Mouse (Mus musculus) left cerebral cortex, postnatal 25 days (tissue): Measurements from ENCODE around the gene Itgav. TPM values are rescaled to one million over a fixed set of nuclear protein-coding genes. Genes with fewer than 3 reads are reported as not detected.

Experiments used
- DNase-seq, 2 experiments: peaks; one replicate each; pipeline ENCODE4 v3.0.0; 2022; ENCODE audit warnings: low spot score in 2 of 2, mixed read lengths in 1 of 2
- intact Hi-C: fragments of 180-260 bp; cut with DNase I; formaldehyde crosslinking; loops from one replicate; pipeline ENCODE4 v1.15.1; 2025
- total RNA-seq, 2 experiments: library from RNA; stranded (reverse); gene quantifications; 2 replicates each; pipeline ENCODE4 v1.2.3; 2021

Gene Itgav
- total RNA-seq, 2 experiments from 2014 or later: 116 to 131 TPM

DNA sequence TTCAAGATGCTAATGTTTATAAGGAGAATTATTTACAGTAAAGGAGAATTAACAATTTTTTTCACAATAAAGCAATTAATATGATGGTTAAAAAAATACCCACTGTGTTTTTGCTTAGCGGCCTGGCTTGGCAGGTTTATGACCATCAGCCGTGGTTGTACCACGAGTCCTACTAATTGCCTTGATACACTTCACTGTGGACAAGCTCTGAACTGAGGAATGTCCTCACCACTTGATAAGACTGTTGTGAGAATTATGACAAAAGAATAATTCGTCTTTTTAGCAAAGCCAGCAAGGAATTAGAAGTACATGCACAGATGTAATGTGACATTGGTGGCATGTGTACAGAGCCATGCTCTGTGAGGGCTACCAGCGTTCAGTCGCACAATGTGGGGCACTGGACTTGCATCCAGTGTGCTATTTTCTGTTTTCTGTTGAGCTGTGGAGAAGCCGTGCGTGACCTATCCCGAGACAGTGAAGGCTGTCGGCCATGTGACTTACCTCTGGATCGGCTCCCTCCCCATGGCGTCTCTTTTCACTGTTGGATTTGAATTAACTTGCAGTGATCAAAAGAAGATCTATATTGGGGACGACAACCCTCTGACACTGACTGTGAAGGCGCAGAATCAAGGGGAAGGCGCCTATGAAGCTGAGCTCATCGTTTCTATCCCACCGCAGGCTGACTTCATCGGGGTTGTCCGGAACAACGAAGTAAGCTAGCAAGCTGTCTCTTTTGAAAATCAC, 67.3 kb downstream of the Itgav start:
- DNase-seq: no peak

DNA sequence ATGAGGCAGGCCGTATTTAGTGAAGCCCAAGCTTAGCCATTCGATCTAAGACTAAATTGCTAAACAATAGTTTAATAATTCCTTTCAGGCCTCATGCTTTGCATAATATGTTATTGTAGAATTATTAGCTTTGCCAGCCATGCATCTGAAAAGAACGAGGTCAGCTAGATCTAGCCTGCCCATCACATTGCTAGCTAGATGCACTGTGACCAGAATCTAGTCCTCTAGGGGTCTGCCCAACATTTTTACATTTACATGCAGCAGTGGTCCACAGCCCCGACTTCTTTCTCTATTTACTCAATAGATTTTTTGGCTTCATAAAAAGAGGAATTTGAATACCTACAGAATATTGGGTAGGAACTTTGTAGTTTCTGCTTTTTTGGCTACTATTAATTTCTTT, 67.9 kb downstream of the Itgav start:
- intact Hi-C loops: no loop called here
- DNase-seq: no peak

More for the DNA sequence above, 67.3 kb downstream of the Itgav start:
- intact Hi-C loops: no loop called here

DNA sequence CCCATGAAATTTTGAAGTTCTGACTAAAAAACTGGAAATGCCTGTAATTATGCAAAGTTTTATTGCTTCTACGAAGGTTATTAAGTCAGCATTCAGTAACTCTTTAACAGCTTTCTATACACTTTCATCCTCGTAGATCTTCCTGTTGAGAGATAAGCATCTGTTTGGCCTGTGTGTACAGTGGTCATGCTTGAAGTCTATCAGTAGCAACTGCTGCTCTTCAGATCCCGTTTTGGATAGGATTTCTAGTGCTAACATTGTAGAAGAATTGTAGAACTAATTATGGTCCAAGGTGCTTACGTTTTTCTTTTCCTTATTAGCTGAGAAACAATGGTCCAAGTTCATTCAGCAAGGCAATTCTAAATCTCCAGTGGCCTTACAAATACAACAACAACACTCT, 71.6 kb downstream of the Itgav start:
- DNase-seq: no peak
- intact Hi-C loops: no loop called here

DNA sequence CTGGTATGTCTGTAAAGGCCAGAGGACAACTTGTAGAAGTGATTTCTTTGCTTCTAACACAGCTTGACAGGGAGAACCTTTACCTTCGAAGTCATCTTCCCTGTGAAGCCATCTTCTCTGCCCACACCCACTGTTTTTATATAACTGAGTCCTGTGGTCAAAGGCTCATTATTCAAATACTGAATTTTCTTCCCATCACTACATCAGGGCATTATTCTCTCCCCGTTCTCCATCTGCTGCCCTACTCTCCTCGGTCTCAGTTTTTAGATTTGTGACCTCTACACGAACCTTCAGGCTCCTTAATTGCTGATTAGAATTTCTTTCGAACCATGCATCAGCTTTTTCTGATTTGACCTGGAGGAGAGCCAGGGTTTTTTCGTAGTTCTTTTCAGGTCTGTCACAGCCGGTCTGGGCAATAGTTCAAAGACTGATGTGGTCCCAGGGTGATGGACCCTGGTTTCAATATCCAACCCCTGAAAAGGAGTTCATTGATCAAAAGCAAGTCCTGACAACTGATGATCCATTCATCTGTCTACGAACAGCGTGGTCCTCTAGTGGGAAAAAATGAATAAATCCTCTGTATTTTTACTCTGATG, 73.8 kb downstream of the Itgav start:
- no peak for DNase-seq
- intact Hi-C loops: no loop called here

DNA sequence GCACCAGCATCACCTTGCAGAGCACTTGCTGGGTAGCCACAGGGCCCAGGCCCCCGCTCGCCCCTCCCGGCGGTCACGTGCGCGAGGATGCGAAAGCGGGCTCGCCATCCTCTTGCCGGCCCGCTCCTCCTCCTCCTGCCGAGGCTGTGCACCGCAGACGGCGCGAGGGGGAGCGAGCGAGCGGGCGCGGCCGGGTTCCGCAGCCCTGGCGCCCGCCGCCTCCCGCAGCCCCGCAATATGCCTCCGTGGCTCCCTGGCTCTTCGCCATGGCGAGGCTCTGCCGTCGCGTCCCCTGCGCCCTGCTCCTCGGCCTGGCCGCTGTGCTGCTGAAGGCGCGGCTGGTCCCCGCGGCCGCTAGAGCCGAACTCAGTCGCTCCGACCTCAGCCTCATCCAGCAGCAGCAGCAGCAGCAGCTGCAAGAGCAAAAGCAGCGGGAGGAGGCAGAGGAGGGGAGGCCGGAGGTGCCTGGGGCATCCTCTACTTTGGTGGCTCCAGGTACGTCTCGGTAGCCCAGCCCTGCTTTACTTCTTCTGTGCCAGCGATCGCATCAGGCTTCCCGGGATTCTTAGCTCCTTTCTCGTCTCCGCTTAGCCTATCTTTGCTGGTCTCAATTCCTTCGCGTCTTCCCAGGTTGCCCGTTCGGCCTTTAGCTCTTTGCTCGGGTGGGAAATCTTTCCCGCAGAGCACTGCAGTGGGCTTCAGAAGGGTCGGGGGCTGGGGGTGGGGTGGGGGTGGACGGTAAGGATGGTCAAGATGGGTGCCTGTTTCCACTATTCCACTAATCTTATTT, 88.5 kb downstream of the Itgav start, which contains the start of gene Fam171b:
Gene Fam171b, plus strand, starts transcription at position 154 of the 790 bp plus-strand sequence.
- intact Hi-C loops: loop anchor here (2.0 to 10.0 kb wide), 3 partner anchors 70 to 622 kb away; no protein-coding TSS in a partner anchor
- DNase-seq: peak; percentile 89 to 92

DNA sequence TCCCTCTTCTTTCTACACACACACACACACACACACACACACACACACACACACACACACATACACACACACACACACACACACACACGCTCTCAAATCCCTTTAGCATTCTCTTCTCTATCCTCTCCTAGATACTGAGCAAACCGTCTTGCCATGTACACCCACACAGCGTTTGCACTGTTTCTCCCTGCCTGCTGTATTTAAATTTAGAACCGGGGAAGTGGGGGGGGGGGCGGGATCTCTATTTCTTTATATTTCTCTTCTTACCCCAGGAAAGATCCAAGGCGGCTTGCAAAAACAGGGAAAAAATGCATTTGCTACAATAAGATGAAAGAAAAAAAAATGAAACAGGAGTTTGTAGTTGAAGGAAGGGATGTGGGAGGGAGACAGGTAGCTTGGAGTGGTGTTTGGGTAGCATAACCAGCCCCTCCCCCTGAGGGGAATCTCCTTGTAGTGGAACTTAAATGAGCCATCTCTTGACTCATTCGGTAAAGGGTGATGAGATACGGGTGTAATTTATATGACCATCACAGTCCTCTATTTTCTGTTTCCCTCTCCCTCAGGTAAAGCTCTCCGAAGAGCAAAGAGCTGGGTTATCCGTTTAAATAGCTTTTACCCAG, 89.2 kb downstream of the Itgav start:
- DNase-seq: peak; percentile 50 to 80
- intact Hi-C loops: loop anchor here (2.0 to 10.0 kb wide), 3 partner anchors 69 to 621 kb away; no protein-coding TSS in a partner anchor

DNA sequence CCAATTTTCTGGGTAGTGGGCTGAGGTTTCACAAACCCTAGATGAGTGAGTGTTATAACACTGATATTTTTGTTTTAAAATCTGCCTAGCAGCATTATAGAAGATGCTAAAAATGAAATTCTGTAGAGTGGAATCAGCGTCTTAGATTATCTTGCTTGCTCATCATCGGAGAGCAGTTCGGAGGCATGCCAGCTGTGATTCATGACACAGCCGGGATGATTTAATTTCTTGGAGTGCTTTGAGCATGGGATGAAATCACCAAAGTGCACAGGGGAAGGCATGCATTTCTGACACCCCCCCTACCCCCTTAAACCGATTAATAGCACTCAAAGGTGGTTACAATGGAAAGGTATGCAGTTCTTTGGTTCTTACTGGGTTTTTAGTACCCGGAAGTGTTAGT, 89.8 kb downstream of the Itgav start:
- intact Hi-C loops: loop anchor here (5.0 to 10.0 kb wide), 2 partner anchors 68 to 621 kb away; no protein-coding TSS in a partner anchor
- peak; percentile 62 to 87 for DNase-seq

DNA sequence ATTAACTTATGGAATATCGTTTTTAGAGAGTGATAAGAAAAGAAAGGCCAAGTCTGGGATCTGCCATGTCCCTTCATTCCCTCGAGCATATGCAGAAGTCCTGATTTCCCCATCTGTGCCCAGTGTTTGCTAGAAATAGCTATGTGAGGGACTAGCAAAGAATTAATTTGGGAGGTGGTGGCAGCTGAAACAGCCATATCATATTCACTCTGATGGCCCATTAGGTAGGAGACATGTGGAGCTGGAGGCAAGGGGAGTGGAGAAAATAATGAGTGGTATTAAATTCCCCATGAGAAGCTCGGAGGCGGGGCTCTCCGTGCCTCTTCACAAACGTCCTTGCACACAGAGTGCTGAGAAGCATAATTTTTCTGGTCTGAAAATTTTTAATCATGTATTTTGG, 92.0 kb downstream of the Itgav start:
- intact Hi-C loops: loop anchor here (10.0 kb wide), 1 partner anchor 619 kb away; no protein-coding TSS in a partner anchor
- no peak for DNase-seq

DNA sequence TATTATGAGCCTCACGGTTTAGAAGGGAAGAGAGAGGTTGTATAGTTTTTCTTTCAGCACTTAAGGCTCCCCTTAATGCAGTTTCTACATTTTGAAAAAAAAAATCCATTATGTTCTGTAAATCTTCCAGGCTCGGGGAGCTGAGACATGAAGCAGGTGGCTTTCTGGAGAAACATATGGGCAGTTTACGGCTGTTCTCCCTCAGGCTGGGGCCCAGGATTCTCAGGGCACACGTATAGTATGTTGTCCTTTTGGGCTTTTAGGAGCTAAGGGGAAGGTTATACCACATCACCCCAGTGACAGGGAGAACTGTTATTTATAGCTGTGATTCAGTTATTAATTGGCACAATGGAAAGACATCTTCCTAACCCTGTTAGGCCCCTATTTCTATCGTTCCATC, 101.0 kb downstream of the Itgav start:
- intact Hi-C loops: no loop called here
- peak in 1 of 2 experiments; percentile 44 for DNase-seq

DNA sequence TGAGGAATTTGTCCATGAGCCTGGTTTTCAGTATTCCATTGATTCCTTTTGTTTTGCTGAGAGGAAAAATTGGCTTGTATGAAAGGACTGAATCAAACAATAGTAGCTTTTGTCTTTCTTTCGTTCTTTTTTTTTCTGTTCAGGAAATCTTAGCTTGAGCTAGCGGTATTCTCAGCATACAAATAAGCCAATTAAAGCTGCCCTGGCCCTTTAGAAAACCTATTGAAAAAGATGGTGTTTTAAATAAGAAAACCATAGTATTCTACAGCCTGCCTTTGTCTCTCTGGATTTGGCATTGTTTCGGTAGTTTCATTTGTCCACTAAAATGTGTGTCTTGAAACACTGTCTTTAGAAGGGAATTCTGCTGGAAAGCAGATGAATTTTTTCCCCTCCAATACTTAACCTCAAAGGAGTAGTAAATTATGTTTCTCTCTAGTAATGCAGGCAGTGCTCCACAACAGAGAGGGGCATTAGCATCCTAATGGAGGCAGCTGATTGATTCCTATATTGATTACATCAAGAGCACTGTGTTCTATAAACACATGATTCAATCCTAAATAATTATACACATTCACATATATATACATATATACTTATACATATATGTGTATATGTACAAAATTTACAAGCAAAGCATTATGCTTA, 104.8 kb downstream of the Itgav start:
- DNase-seq: no peak
- intact Hi-C loops: loop anchor here (2.0 kb wide), 1 partner anchor 14 kb away; no protein-coding TSS in a partner anchor

DNA sequence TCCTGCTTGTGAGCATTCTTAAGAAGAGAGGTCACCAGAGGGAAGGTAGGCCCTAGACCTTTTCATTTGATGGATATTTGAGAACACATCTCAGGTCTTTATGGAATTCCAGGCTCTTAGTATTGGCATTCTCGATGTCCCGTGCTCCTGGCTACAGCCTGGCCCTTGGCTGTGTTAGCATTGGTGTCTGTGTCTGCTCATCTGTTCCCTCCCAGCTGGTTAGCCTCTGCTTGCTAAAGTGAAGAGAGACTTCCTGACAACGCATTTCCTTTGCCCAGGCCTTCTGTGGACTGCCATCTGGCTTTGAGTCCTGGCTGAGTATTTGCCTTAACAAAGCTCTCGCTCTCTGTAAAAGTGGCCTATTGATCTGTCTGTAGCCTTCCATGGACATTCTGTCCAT, 108.7 kb downstream of the Itgav start:
- intact Hi-C loops: no loop called here

DNA sequence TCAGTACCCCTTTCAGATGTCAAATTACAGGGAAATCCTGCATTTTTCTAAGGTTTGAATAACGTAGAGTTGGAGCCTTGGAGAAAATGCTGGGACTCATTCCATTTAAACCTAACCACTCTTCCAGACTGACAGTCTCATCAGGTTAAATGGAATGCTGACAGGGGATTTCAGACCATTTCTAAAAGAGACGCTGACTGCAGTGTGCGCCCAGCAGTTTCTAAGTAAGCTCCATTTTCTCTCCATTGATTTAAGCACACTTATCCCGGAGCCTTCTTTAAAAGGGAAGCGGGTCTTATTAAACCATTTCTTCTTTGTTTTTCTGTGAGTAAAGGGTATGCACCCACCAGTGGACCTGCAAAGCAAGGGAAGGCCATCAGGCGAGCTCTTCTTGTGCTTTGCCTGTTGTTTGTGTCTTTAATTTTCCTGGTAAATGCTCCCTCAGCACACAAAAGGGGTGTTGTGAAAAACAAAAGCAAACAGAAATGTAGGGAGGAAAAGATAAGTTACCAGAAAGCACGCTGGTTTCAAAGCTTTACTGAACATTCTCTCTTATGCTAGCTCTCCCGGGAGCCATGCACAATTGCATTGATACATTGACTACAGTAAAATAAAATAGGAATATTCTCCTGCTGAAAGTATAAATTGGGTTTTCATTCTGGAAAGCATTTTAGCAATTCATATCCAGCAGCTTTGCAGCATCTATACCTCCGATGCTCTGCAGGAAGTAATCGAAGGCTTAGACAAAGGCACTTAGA, 111.3 kb downstream of the Itgav start:
- no peak for DNase-seq
- intact Hi-C loops: no loop called here

More for the DNA sequence above, 108.7 kb downstream of the Itgav start:
- no peak for DNase-seq

DNA sequence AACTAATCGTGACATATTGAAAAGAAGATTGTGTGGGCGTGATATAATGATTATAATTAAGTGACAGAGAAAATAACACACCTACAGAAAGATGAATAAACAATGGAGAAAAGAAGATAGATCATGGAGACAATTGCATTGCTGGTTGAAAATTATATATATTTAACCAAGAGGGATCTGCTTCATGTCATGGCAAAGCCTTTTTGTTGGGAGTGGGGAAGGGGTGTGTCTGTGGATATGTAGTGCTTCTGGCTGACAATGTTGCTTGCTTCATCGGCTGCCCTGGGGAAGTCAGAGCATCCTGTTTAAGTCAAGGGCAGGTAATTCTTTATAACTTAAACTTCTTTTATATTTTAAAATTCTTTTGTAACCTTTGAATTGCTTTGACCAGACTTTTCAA, 124.3 kb downstream of the Itgav start:
- intact Hi-C loops: no loop called here
- no peak for DNase-seq

DNA sequence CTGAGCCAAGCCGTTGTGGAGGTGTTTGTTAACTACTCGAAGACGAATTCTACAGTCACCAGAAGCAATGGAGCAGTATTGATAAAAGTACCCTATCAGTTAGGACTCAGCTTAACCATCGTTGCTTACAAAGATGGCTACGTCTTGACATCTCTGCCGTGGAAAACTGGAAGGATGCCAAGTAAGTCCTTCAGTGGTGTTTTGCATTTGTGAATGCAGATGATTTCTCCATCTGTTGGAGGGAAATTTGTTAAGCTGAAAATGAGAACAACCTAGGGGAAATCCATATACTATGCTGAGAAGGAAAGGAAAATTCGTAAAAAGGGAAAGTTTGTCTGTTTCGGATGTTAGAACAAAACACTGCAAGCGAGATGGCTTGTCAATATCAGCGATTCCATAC, 129.2 kb downstream of the Itgav start:
- intact Hi-C loops: no loop called here
- peak in 1 of 2 experiments; percentile 28 for DNase-seq

DNA sequence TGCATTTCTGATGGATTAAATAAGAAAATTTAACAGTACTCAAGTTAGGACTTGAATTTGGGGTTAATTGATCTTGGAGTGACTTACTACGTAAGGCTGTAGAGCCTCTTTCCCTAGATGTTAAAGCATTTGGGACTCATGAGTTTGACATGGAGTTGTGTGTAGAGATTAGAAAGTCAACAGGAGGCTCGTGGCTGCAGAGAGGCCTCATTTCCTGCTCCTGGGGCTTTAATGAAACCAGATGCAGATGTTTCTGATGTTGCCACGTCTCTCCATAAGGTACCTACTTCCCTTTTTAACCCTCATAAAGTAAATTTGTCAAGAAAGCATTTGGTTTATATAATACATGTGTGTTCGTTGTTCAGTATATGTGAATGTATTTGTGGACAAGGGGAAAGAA, 132.0 kb downstream of the Itgav start:
- intact Hi-C loops: no loop called here
- no peak for DNase-seq
